Mouse (Mus musculus) testis, adult 2 months (tissue): ENCODE results near the gene Rbms3. TPM values are rescaled to one million over a fixed set of nuclear protein-coding genes. Genes with fewer than 3 reads are reported as not detected.

Source experiments
- H3K27ac ChIP-seq: fragments of 200-500 bp; 2 replicates; pipeline ENCODE4 v1.5.1; 2012; ENCODE audit warnings: low read depth, low read length; ENCODE audit not compliant: control insufficient read depth, insufficient read depth
- H3K27me3 ChIP-seq: fragments of 200-500 bp; 2 replicates; pipeline ENCODE4 v1.6.1; 2012; ENCODE audit warnings: mild to moderate bottlenecking, low read length, moderate library complexity; ENCODE audit not compliant: control insufficient read depth, insufficient read depth
- H3K36me3 ChIP-seq: fragments of 200-500 bp; 2 replicates; pipeline ENCODE4 v1.6.1; 2012; ENCODE audit warnings: mild to moderate bottlenecking, low read length; ENCODE audit not compliant: control insufficient read depth, insufficient read depth
- H3K4me1 ChIP-seq: fragments of 200-500 bp; 2 replicates; pipeline ENCODE4 v1.6.1; 2012; ENCODE audit warnings: low read length; ENCODE audit not compliant: control insufficient read depth, insufficient read depth
- H3K4me3 ChIP-seq: fragments of 200-500 bp; 2 replicates; pipeline ENCODE4 v1.5.1; 2012; ENCODE audit warnings: low read depth, mild to moderate bottlenecking, low read length, moderate library complexity, mixed read lengths; ENCODE audit not compliant: control insufficient read depth
- CTCF ChIP-seq: fragments of 200-500 bp; IDR thresholded peaks from 2 replicates; pipeline ENCODE4 v1.5.1; 2012; ENCODE audit warnings: low read depth, mild to moderate bottlenecking, inconsistent platforms, low read length, moderate library complexity; ENCODE audit not compliant: control insufficient read depth, insufficient read depth, insufficient replicate concordance
- POLR2A ChIP-seq: fragments of 200-500 bp; IDR thresholded peaks from 2 replicates; pipeline ENCODE4 v1.6.1; 2012; ENCODE audit warnings: low read depth, mild to moderate bottlenecking, inconsistent platforms, low read length, moderate library complexity; ENCODE audit not compliant: control insufficient read depth
- polyA plus RNA-seq: library from polyadenylated mRNA; depleted of rRNA; stranded (reverse); fragments of >200 nt; gene quantifications from 2 replicates; pipeline ENCODE4 v1.2.3, GENCODE M21; 2012

The Rbms3 gene
- polyA plus RNA-seq, 1 experiment: 0.72 TPM

GRCm38 (mm10) chr9:117028586-117028985 lies 601.1 kb downstream of the Rbms3 start:
- Histone ChIP-seq H3K27ac (no peak overlapping the region), H3K4me3 (no peak overlapping the region), H3K36me3 (no peaks in the 10 kb centered on the region), H3K27me3 (no peaks in the 10 kb centered on the region), H3K4me1 (no peaks in the 10 kb centered on the region)
- TF ChIP-seq CTCF (no peak), POLR2A (no peak)

- H3K4me1 ChIP-seq: no peaks in the 10 kb centered on the region
- no peak overlapping the region for H3K4me3 ChIP-seq
- no peak for TF ChIP-seq POLR2A
- H3K36me3 ChIP-seq: no peaks in the 10 kb centered on the region
- H3K27ac ChIP-seq: no peak overlapping the region
- H3K27me3 ChIP-seq: no peaks in the 10 kb centered on the region
Observed at GRCm38 (mm10) chr9:117022086-117022485, 607.6 kb downstream of the Rbms3 start.

- H3K36me3 ChIP-seq: no peaks in the 10 kb centered on the region
- no peak overlapping the region for H3K4me3 ChIP-seq
- no peaks in the 10 kb centered on the region for H3K4me1 ChIP-seq
- no peaks in the 10 kb centered on the region for H3K27me3 ChIP-seq
- no peak for TF ChIP-seq CTCF
- TF ChIP-seq POLR2A: no peak
- H3K27ac ChIP-seq: no peak overlapping the region
Observed at GRCm38 (mm10) chr9:117021506-117021905, 608.2 kb downstream of the Rbms3 start.

GRCm38 (mm10) chr9:117020216-117020615 lies 609.5 kb downstream of the Rbms3 start:
- Histone ChIP-seq H3K36me3 (no peaks in the 10 kb centered on the region), H3K4me1 (no peaks in the 10 kb centered on the region), H3K27me3 (no peaks in the 10 kb centered on the region), H3K27ac (no peak overlapping the region), H3K4me3 (no peak overlapping the region)
- no peak for TF ChIP-seq POLR2A
- no peak for TF ChIP-seq CTCF

- Histone ChIP-seq H3K4me1 (no peaks in the 10 kb centered on the region), H3K27me3 (no peaks in the 10 kb centered on the region), H3K4me3 (no peak overlapping the region), H3K27ac (no peak overlapping the region), H3K36me3 (no peaks in the 10 kb centered on the region)
- TF ChIP-seq POLR2A (no peak), CTCF (no peak)
Observed at GRCm38 (mm10) chr9:117018741-117019163, 611.0 kb downstream of the Rbms3 start.

GRCm38 (mm10) chr9:117018301-117018700 lies 611.4 kb downstream of the Rbms3 start:
- H3K4me1 ChIP-seq: no peaks in the 10 kb centered on the region
- no peaks in the 10 kb centered on the region for H3K36me3 ChIP-seq
- H3K27ac ChIP-seq: no peak overlapping the region
- H3K4me3 ChIP-seq: no peak overlapping the region
- no peak for TF ChIP-seq CTCF
- no peak for TF ChIP-seq POLR2A
- H3K27me3 ChIP-seq: no peaks in the 10 kb centered on the region

- H3K27me3 ChIP-seq: no peaks in the 10 kb centered on the region
- H3K4me3 ChIP-seq: no peak overlapping the region
- no peaks in the 10 kb centered on the region for H3K36me3 ChIP-seq
- TF ChIP-seq CTCF (no peak), POLR2A (no peak)
- no peaks in the 10 kb centered on the region for H3K4me1 ChIP-seq
- no peak overlapping the region for H3K27ac ChIP-seq
Observed at GRCm38 (mm10) chr9:117016605-117017319, 613.0 kb downstream of the Rbms3 start.
